Mouse (Mus musculus) CD4-positive, CD25-positive, alpha-beta regulatory T cell, adult 4 months (primary cell): ENCODE measurements around the gene Mapk8ip1. TPM values are rescaled to one million over a fixed set of nuclear protein-coding genes. Genes with fewer than 3 reads are reported as not detected.
"Not testable (repeated sequence)": the region's sequence is repeated elsewhere in the genome, so short reads cannot be mapped to it uniquely, and the experiment has no call there.

ENCODE experiments used
- ATAC-seq: one replicate; pipeline ENCODE4 v1.8.0; 2017
- polyA plus RNA-seq, 2 experiments: library from polyadenylated mRNA; unstranded; fragments of 100-300 nt; shearing (Covaris generic); gene quantifications; one replicate each; pipeline ENCODE4 v1.2.1; 2017

Mapk8ip1 gene
- polyA plus RNA-seq, 2 experiments from 2014 or later = 0.35 to 0.68 TPM

- no peak for ATAC-seq
Observed at GRCm38 (mm10) chr2:92424462-92425308, 23.6 kb upstream of the Mapk8ip1 start.

GRCm38 (mm10) chr2:92423702-92424461 lies 22.8 kb upstream of the Mapk8ip1 start:
- ATAC-seq = no peak

- ATAC-seq = no peak
Observed at GRCm38 (mm10) chr2:92423156-92423555, 22.1 kb upstream of the Mapk8ip1 start.

- ATAC-seq = peak; percentile 29
Observed at GRCm38 (mm10) chr2:92422388-92423135, 21.5 kb upstream of the Mapk8ip1 start.

- no peak for ATAC-seq
Observed at GRCm38 (mm10) chr2:92421723-92422387, 20.8 kb upstream of the Mapk8ip1 start.

GRCm38 (mm10) chr2:92411705-92412104 lies 10.6 kb upstream of the Mapk8ip1 start:
- no peak for ATAC-seq

GRCm38 (mm10) chr2:92408309-92409045 lies 7.4 kb upstream of the Mapk8ip1 start:
- no peak for ATAC-seq

- no peak for ATAC-seq
Observed at GRCm38 (mm10) chr2:92405687-92406086, 4.6 kb upstream of the Mapk8ip1 start.

GRCm38 (mm10) chr2:92404737-92405136 lies 3.7 kb upstream of the Mapk8ip1 start:
- ATAC-seq = no peak

GRCm38 (mm10) chr2:92403776-92404319 lies 2.8 kb upstream of the Mapk8ip1 start:
- no peak for ATAC-seq

- no peak for ATAC-seq
Observed at GRCm38 (mm10) chr2:92402591-92403326, 1.7 kb upstream of the Mapk8ip1 start.

GRCm38 (mm10) chr2:92400682-92401081 lies 381 bp downstream of the Mapk8ip1 start:
- ATAC-seq = no peak

GRCm38 (mm10) chr2:92399877-92400276 lies 1.2 kb downstream of the Mapk8ip1 start:
- not testable (repeated sequence) for ATAC-seq

GRCm38 (mm10) chr2:92397436-92397835 lies 3.6 kb downstream of the Mapk8ip1 start:
- ATAC-seq = no peak

GRCm38 (mm10) chr2:92395535-92395934 lies 5.5 kb downstream of the Mapk8ip1 start:
- no peak for ATAC-seq

GRCm38 (mm10) chr2:92392318-92393264 lies 8.5 kb downstream of the Mapk8ip1 start:
- peak; percentile 33 for ATAC-seq

GRCm38 (mm10) chr2:92391703-92392317 lies 9.3 kb downstream of the Mapk8ip1 start:
- no peak for ATAC-seq

GRCm38 (mm10) chr2:92391116-92391515 lies 9.9 kb downstream of the Mapk8ip1 start:
- no peak for ATAC-seq
